Mouse (Mus musculus) frontal cortex, postnatal 36 days (tissue): ENCODE data around the gene Ddb1.
"Not testable (repeated sequence)": the region's sequence is repeated elsewhere in the genome, so short reads cannot be mapped to it uniquely, and the experiment has no call there.

Experiments used
- DNase-seq, 2 experiments: peaks; one replicate each; pipeline ENCODE4 v3.0.0; 2022; ENCODE audit warnings: low spot score in 2 of 2

Ddb1 gene

GRCm38 (mm10) chr19:10605293-10605900, at the start of gene Ddb1, which contains the start of gene Tkfc:
Gene Ddb1 (plus strand): TSS chr19:10605327.
Gene Tkfc (minus strand): TSS chr19:10605654.
- DNase-seq = peak; percentile 99

- peak; percentile 79 to 88 for DNase-seq
Observed at GRCm38 (mm10) chr19:10555624-10556510, 49.3 kb upstream of the Ddb1 start, which contains the start of gene Tmem216. Gene Tmem216 (minus strand): TSS chr19:10556238.

- DNase-seq = no peak
Observed at GRCm38 (mm10) chr19:10557001-10557400, 48.1 kb upstream of the Ddb1 start.

- DNase-seq = no peak
Observed at GRCm38 (mm10) chr19:10557430-10557829, 47.7 kb upstream of the Ddb1 start.

GRCm38 (mm10) chr19:10557837-10558375, 47.2 kb upstream of the Ddb1 start:
- DNase-seq = not testable (repeated sequence)

- DNase-seq = no peak
Observed at GRCm38 (mm10) chr19:10560108-10560507, 45.0 kb upstream of the Ddb1 start.

GRCm38 (mm10) chr19:10561558-10562314, 43.4 kb upstream of the Ddb1 start:
- DNase-seq = no peak

- DNase-seq = no peak
Observed at GRCm38 (mm10) chr19:10562351-10562750, 42.8 kb upstream of the Ddb1 start.

- no peak for DNase-seq
Observed at GRCm38 (mm10) chr19:10564278-10564677, 40.8 kb upstream of the Ddb1 start.

- DNase-seq = no peak
Observed at GRCm38 (mm10) chr19:10565217-10565616, 39.9 kb upstream of the Ddb1 start.

- no peak for DNase-seq
Observed at GRCm38 (mm10) chr19:10569627-10570026, 35.5 kb upstream of the Ddb1 start.

GRCm38 (mm10) chr19:10576690-10577561, 28.2 kb upstream of the Ddb1 start, which contains the start of the genes Cyb561a3 and Tmem138:
Gene Cyb561a3 (plus strand): TSS chr19:10577172.
Gene Tmem138 (minus strand): TSS chr19:10577362.
- peak; percentile 95 to 96 for DNase-seq

GRCm38 (mm10) chr19:10580102-10580501, 25.0 kb upstream of the Ddb1 start:
- DNase-seq = no peak

- no peak for DNase-seq
Observed at GRCm38 (mm10) chr19:10580761-10581160, 24.4 kb upstream of the Ddb1 start.

GRCm38 (mm10) chr19:10581984-10582383, 23.1 kb upstream of the Ddb1 start:
- DNase-seq = no peak

- no peak for DNase-seq
Observed at GRCm38 (mm10) chr19:10583550-10584146, 21.5 kb upstream of the Ddb1 start.

GRCm38 (mm10) chr19:10585112-10585511, 20.0 kb upstream of the Ddb1 start:
- DNase-seq = no peak

GRCm38 (mm10) chr19:10587231-10587630, 17.9 kb upstream of the Ddb1 start:
- no peak for DNase-seq

- DNase-seq = no peak
Observed at GRCm38 (mm10) chr19:10589127-10589857, 15.8 kb upstream of the Ddb1 start.

- DNase-seq = no peak
Observed at GRCm38 (mm10) chr19:10590301-10590700, 14.8 kb upstream of the Ddb1 start.
